Mouse (Mus musculus): ENCODE data around the gene Sema4f. TPM values are rescaled to one million over a fixed set of nuclear protein-coding genes. Genes with fewer than 3 reads are reported as not detected.

Gene Sema4f
- total RNA-seq (2023): 1 to 10 TPM; 1.3 to 1.8 TPM

GRCm38 (mm10) chr6:82939167-82939912 is at the start of gene Sema4f:
Sema4f (minus strand) TSS chr6:82939769.

GRCm38 (mm10) chr6:82946651-82947050 is 7.1 kb upstream of the Sema4f start, which contains the start of gene M1ap:
M1ap (plus strand) TSS chr6:82946902.

Other genes with a start within 250 kb of the Sema4f start
- gene Pole4, start 234.4 kb downstream of the Sema4f start, total RNA-seq (2023): 10 to 100 TPM; 64.6 to 74.2 TPM
- gene Hk2, start 165.3 kb downstream of the Sema4f start, total RNA-seq (2023): 1 to 10 TPM; 5.7 to 7.1 TPM
- gene M1ap, start 7.1 kb upstream of the Sema4f start, total RNA-seq (2023): 1 to 10 TPM; 2.0 to 5.9 TPM
- 10 to 100 TPM; 36.2 to 38.6 TPM for gene Dok1, start 93.7 kb upstream of the Sema4f start, total RNA-seq (2023)
- 1 to 10 TPM in 1 of 2 experiments, under 1 TPM in 1; 0.55 to 1.2 TPM for gene Loxl3, start 94.4 kb upstream of the Sema4f start, total RNA-seq (2023)
- gene Aup1, start 114.8 kb upstream of the Sema4f start, total RNA-seq (2023): 100 to 1,000 TPM; 363 to 400 TPM
- 10 to 100 TPM; 51.1 to 60.0 TPM for gene Htra2, start 115.5 kb upstream of the Sema4f start, total RNA-seq (2023)
- 1 to 10 TPM; 8.8 to 9.3 TPM for gene Dqx1, start 118.1 kb upstream of the Sema4f start, total RNA-seq (2023)
- not detected for gene Tlx2, start 130.5 kb upstream of the Sema4f start, total RNA-seq (2023)
- gene Pcgf1, start 138.1 kb upstream of the Sema4f start, total RNA-seq (2023): 10 to 100 TPM; 20.2 to 26.1 TPM
- under 1 TPM in 1 of 2 experiments, not detected in 1; 0.70 TPM for gene Lbx2, start 146.6 kb upstream of the Sema4f start, total RNA-seq (2023)
- 10 to 100 TPM; 19.5 to 25.7 TPM for gene Ccdc142, start 161.8 kb upstream of the Sema4f start, total RNA-seq (2023)
- gene Gm42688, start 161.8 kb upstream of the Sema4f start, total RNA-seq (2023): 10 to 100 TPM; 13.5 to 17.0 TPM
- gene Mrpl53, start 169.3 kb upstream of the Sema4f start, total RNA-seq (2023): 10 to 100 TPM; 29.8 to 35.3 TPM
- 10 to 100 TPM; 37.3 to 49.6 TPM for gene Mogs, start 175.7 kb upstream of the Sema4f start, total RNA-seq (2023)
- gene Wbp1, start 181.8 kb upstream of the Sema4f start, total RNA-seq (2023): 10 to 100 TPM; 46.4 to 46.7 TPM
- 10 to 100 TPM; 35.6 to 40.9 TPM for gene Ino80b, start 185.7 kb upstream of the Sema4f start, total RNA-seq (2023)
- gene Rtkn, start 195.7 kb upstream of the Sema4f start, total RNA-seq (2023): not detected
- gene Wdr54, start 216.6 kb upstream of the Sema4f start, total RNA-seq (2023): 1 to 10 TPM; 1.1 to 1.8 TPM
- not detected for gene 1700003E16Rik, start 216.6 kb upstream of the Sema4f start, total RNA-seq (2023)
- gene Dctn1, start 226.2 kb upstream of the Sema4f start, total RNA-seq (2023): 100 to 1,000 TPM; 113 to 115 TPM

Measured in B cell, adult 67 days (primary cell).